Mouse (Mus musculus) intestine, embryonic 16.5 days (tissue): ENCODE results near the gene Myoz2. TPM values are rescaled to one million over a fixed set of nuclear protein-coding genes. Genes with fewer than 3 reads are reported as not detected.

ENCODE experiments used
- ATAC-seq: fragments of 200-750 bp; cut with Nextera tagmentation; 2 replicates; pipeline ENCODE4 v1.8.0; 2017; ENCODE audit warnings: moderate TSS enrichment, moderate library complexity
- H3K27ac ChIP-seq: fragments of 300-500 bp; sonication (generic); 2 replicates; pipeline ENCODE4 v1.5.1; 2014; ENCODE audit warnings: mild to moderate bottlenecking, low read length
- H3K27me3 ChIP-seq: fragments of 300-500 bp; sonication (generic); replicated peaks from 2 replicates; pipeline ENCODE4 v1.6.1; 2014; ENCODE audit warnings: low read length, control low read depth, mixed read lengths; ENCODE audit not compliant: control insufficient read depth, insufficient read depth
- H3K36me3 ChIP-seq: fragments of 300-500 bp; sonication (generic); 2 replicates; pipeline ENCODE4 v1.6.1; 2014; ENCODE audit warnings: low read length, control low read depth; ENCODE audit not compliant: control insufficient read depth, insufficient read depth
- H3K4me1 ChIP-seq: fragments of 300-500 bp; sonication (generic); 2 replicates; pipeline ENCODE4 v1.6.1; 2014; ENCODE audit warnings: low read length, control low read depth, mixed read lengths; ENCODE audit not compliant: control insufficient read depth, insufficient read depth
- H3K4me2 ChIP-seq: fragments of 300-500 bp; sonication (generic); 2 replicates; pipeline ENCODE4 v1.6.1; 2014; ENCODE audit warnings: low read depth, low read length, control low read depth
- H3K4me3 ChIP-seq: fragments of 300-500 bp; sonication (generic); 2 replicates; pipeline ENCODE4 v1.5.1; 2014; ENCODE audit warnings: mild to moderate bottlenecking, low read length
- H3K9ac ChIP-seq: fragments of 300-500 bp; sonication (generic); 2 replicates; pipeline ENCODE4 v1.6.1; 2014; ENCODE audit warnings: low read depth, low read length
- H3K9me3 ChIP-seq: fragments of 300-500 bp; sonication (generic); 2 replicates; pipeline ENCODE4 v1.6.1; 2016; ENCODE audit warnings: low read length, control low read depth; ENCODE audit not compliant: control insufficient read depth
- WGBS: fragments of 180-500 bp; shearing (Covaris S2); extraction: QIAGEN DNeasy Blood & Tissue Kit; methylation state at CpG from one replicate; pipeline ENCODE4 v1.1.7; 2014; 5-methylcytosine and 5-hydroxymethylcytosine counted together
- polyA plus RNA-seq: library from polyadenylated mRNA; unstranded; fragments of >200 nt; fragmentation: Nextera tagmentation; extraction: Ambion mirVana; gene quantifications from 2 replicates; pipeline ENCODE4 v1.2.1, GENCODE M21; 2015

Myoz2 gene
- polyA plus RNA-seq, 1 experiment from 2014 or later, result 0.45 TPM

DNA sequence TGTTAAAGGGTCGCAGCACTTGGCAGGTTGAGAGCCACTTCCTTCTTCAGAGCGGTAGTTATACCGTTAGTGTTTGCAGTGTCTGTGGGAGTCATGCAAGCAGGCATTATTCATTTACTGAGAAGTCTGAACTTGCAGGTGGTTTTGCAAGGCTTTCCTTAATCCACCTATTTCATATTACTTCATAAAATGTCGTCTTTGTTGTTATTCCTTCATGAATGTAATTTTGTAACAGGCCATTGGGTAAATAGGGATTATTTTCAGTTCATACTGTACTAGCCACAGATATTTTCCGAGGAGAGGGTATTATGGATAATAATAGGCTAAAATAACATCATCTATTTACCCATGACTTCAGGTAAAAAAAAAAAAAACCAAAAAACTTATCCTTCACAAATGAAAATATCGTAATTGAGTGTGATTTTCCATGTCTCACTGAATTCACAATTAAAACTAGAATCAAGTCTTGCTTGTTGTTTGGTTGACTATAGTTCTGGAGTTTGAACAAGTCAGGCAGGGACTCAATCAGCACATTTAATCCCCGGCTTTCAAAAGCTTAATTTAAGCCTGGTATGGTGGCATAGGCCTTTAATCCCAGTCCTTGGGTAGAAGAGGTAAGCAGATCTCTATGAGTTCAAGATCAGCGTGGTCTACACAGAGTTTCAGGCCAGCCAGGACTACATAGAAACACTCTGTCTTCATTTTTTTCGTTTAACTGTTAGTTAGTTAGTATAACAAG lies 10.2 kb downstream of the Myoz2 start:
- no peaks in the 10 kb centered on the region for H3K9me3 ChIP-seq
- no peak overlapping the region for H3K4me3 ChIP-seq
- no peak overlapping the region for H3K27ac ChIP-seq
- H3K4me2 ChIP-seq, result no peak overlapping the region
- 83% methylated on average over 9 of the region's 9 CpGs for WGBS
- ATAC-seq, result no peak
- no peaks in the 10 kb centered on the region for H3K36me3 ChIP-seq
- H3K27me3 ChIP-seq, result no peaks in the 10 kb centered on the region
- no peaks in the 10 kb centered on the region for H3K4me1 ChIP-seq
- H3K9ac ChIP-seq, result no peak overlapping the region

GRCm38 (mm10) chr3:123018792-123019191 lies 16.0 kb downstream of the Myoz2 start:
- no peaks in the 10 kb centered on the region for H3K36me3 ChIP-seq
- H3K27me3 ChIP-seq, result no peaks in the 10 kb centered on the region
- no peaks in the 10 kb centered on the region for H3K9me3 ChIP-seq
- H3K9ac ChIP-seq, result no peak overlapping the region
- no peak for ATAC-seq
- no peak overlapping the region for H3K4me2 ChIP-seq
- no peaks in the 10 kb centered on the region for H3K4me1 ChIP-seq
- H3K27ac ChIP-seq, result no peak overlapping the region
- H3K4me3 ChIP-seq, result no peak overlapping the region
- 87% methylated on average over 2 of the region's 2 CpGs for WGBS

GRCm38 (mm10) chr3:123013476-123013875 lies 21.3 kb downstream of the Myoz2 start:
- Histone ChIP-seq H3K27me3 (no peaks in the 10 kb centered on the region), H3K9ac (no peak overlapping the region), H3K4me3 (no peak overlapping the region), H3K4me1 (no peaks in the 10 kb centered on the region), H3K36me3 (no peaks in the 10 kb centered on the region), H3K27ac (no peak overlapping the region), H3K4me2 (no peak overlapping the region), H3K9me3 (no peaks in the 10 kb centered on the region)
- WGBS, result 91% methylated on average over 14 of the region's 14 CpGs
- ATAC-seq, result no peak

- Histone ChIP-seq H3K36me3 (no peaks in the 10 kb centered on the region), H3K4me2 (no peak overlapping the region), H3K9me3 (no peaks in the 10 kb centered on the region), H3K4me1 (no peaks in the 10 kb centered on the region), H3K27me3 (no peaks in the 10 kb centered on the region), H3K4me3 (no peak overlapping the region), H3K9ac (no peak overlapping the region), H3K27ac (no peak overlapping the region)
- no peak for ATAC-seq
- WGBS, result 59% methylated on average over 6 of the region's 6 CpGs
Observed at GRCm38 (mm10) chr3:123009417-123009816, 25.4 kb downstream of the Myoz2 start.

DNA sequence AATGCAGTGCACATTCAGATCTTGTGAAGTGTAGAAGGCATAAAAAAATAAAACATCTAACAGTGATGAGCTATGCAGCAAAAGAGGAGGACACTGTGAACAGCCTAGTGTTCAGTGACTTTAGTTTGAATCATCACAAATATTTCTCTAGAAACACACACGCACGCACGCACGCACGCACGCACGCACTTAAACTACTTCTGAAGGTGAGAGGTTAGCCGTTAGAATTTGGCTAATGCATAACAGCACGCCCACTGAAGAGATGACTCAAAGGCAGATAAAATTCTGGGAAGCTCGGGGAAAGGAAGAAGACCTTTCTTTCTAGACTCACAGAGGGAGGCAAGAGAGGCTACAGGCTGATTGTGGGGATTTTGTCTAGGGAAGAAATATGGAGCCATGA lies 27.4 kb downstream of the Myoz2 start:
- no peaks in the 10 kb centered on the region for H3K4me1 ChIP-seq
- no peaks in the 10 kb centered on the region for H3K9me3 ChIP-seq
- H3K9ac ChIP-seq, result no peak overlapping the region
- no peaks in the 10 kb centered on the region for H3K36me3 ChIP-seq
- WGBS, result 70% methylated on average over 10 of the region's 10 CpGs
- no peak overlapping the region for H3K27ac ChIP-seq
- ATAC-seq, result no peak
- no peak overlapping the region for H3K4me3 ChIP-seq
- no peaks in the 10 kb centered on the region for H3K27me3 ChIP-seq
- H3K4me2 ChIP-seq, result no peak overlapping the region

GRCm38 (mm10) chr3:123001053-123001452 lies 33.8 kb downstream of the Myoz2 start:
- H3K27ac ChIP-seq, result no peak overlapping the region
- H3K9ac ChIP-seq, result no peak overlapping the region
- no peak overlapping the region for H3K4me3 ChIP-seq
- H3K4me2 ChIP-seq, result no peak overlapping the region
- no peak for ATAC-seq
- no peaks in the 10 kb centered on the region for H3K9me3 ChIP-seq
- H3K4me1 ChIP-seq, result no peaks in the 10 kb centered on the region
- WGBS, result 61% methylated on average over 3 of the region's 3 CpGs
- no peaks in the 10 kb centered on the region for H3K36me3 ChIP-seq
- H3K27me3 ChIP-seq, result no peaks in the 10 kb centered on the region

- no peak for ATAC-seq
Observed at GRCm38 (mm10) chr3:122998511-122998910, 36.3 kb downstream of the Myoz2 start.

DNA sequence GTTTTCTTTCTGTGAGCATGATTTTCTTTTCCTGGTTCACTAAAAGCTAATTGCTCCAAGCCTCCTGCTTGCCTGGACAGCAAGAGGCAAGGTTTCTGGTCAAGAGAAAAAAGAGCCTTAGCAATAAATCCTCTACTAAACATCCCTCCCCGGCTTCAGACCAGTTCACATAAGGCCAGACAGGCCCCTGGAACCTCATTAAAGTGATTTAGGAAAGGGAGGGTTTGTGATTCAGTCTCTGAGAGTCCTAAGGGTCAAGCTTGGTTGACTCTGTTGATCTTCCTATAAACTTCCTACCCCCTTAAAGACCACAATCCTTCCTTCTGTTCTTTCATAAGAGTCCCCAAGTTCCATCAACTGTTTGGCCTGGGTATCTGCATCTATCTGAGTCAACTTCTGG lies 37.8 kb downstream of the Myoz2 start:
- Histone ChIP-seq H3K27me3 (no peaks in the 10 kb centered on the region), H3K4me1 (no peaks in the 10 kb centered on the region), H3K9ac (no peak overlapping the region), H3K4me3 (no peak overlapping the region), H3K4me2 (no peak overlapping the region), H3K9me3 (no peaks in the 10 kb centered on the region), H3K36me3 (no peaks in the 10 kb centered on the region), H3K27ac (no peak overlapping the region)
- 38% methylated on average over 1 of the region's 1 CpGs for WGBS
- ATAC-seq, result no peak

More at GRCm38 (mm10) chr3:122998511-122998910, 36.3 kb downstream of the Myoz2 start:
- Histone ChIP-seq H3K27me3 (no peaks in the 10 kb centered on the region), H3K4me1 (no peaks in the 10 kb centered on the region), H3K27ac (no peak overlapping the region), H3K4me3 (no peak overlapping the region), H3K9me3 (no peaks in the 10 kb centered on the region), H3K4me2 (no peak overlapping the region), H3K9ac (no peak overlapping the region), H3K36me3 (no peaks in the 10 kb centered on the region)
- 81% methylated on average over 8 of the region's 8 CpGs for WGBS

DNA sequence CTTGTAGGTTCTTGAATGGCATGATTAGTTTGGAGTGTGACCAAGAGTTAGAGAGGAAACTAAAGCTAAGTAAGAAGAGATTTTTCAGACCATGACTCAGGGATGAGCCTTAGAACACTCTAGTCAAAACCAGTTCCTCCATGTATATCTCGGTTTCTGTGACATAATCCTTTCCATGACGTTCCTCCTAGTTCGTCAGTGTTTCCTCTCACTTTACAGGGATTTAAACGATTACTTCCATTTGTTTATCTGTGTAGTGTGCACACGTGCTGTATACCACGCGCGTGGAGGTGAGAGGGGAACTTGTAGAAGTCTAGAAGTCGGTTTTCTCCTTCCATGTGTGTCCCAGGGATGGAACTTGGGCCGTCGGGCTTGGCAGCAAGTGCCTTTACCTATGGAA lies 47.9 kb downstream of the Myoz2 start:
- Histone ChIP-seq H3K27me3 (no peaks in the 10 kb centered on the region), H3K27ac (no peak overlapping the region), H3K36me3 (no peaks in the 10 kb centered on the region), H3K9me3 (no peaks in the 10 kb centered on the region), H3K4me2 (no peak overlapping the region), H3K4me1 (peaks cover 8% of the 10 kb centered on the region; the same call in 1 of the 2 replicates), H3K4me3 (no peak overlapping the region), H3K9ac (no peak overlapping the region)
- WGBS, result 74% methylated on average over 11 of the region's 11 CpGs
- ATAC-seq, result no peak

DNA sequence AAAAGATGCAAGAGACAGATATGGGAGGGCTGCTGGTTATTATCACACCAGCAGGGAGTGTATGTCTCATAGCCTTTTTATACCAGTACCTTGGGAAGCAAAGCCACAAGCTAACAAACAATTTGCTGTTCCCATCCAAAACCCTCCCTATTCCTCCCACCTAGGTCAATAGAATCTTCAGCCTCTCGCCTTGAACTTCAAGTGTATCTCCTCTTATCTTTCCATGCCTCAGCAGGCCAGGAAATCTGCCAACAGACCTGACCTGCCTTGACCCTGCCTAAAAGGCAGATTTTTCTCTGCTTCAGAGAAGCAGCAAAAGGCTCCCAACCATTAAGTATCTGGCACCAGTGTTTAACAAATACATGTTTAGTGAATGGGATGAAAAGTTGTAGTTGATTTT lies 48.4 kb downstream of the Myoz2 start:
- Histone ChIP-seq H3K9ac (no peak overlapping the region), H3K4me2 (no peak overlapping the region), H3K4me1 (peaks cover 8% of the 10 kb centered on the region; the same call in 1 of the 2 replicates), H3K27me3 (no peaks in the 10 kb centered on the region), H3K36me3 (no peaks in the 10 kb centered on the region), H3K4me3 (no peak overlapping the region), H3K9me3 (no peaks in the 10 kb centered on the region), H3K27ac (no peak overlapping the region)
- 38% methylated on average over 1 of the region's 1 CpGs for WGBS
- ATAC-seq, result no peak
